31 mouse cellular contexts compared by ENCODE assay signal in genomic region chr6:137496562-137496961, GRCm38 (mm10).
DNase-seq lines count a peak whose midpoint lies in the region; ATAC-seq and TF ChIP-seq lines count a peak whose summit lies in the region.
"Had no signal": no experiment of that assay in that cellular context is flagged by ENCODE, and none has a peak within 500 bp of the region (broad histone marks: within the 10 kb centered on the region; RNA-seq: fewer than 3 reads in every experiment).

No protein-coding gene starts in this region.

- no peak overlapping the region for H3K27ac ChIP-seq in forebrain, embryonic 11.5 days (ENCODE audit: low read depth, low read length)
- H3K27ac ChIP-seq in forebrain, embryonic 10.5 days: no peak overlapping the region
- no peak overlapping the region for H3K27ac ChIP-seq in intestine, postnatal 0 days (ENCODE audit: low read depth, low read length)
- H3K27ac ChIP-seq in intestine, embryonic 15.5 days: no peak overlapping the region
- no peak overlapping the region for H3K27ac ChIP-seq in liver, embryonic 14.5 days
- H3K27ac ChIP-seq in liver, embryonic 11.5 days (ENCODE audit: low read depth, low read length): no peak overlapping the region
- no peak overlapping the region for H3K27ac ChIP-seq in hindbrain, postnatal 0 days
- H3K27ac ChIP-seq: embryonic facial prominence, embryonic 13.5 days; forebrain, embryonic 12.5 days; heart, embryonic 13.5 days; hindbrain, embryonic 15.5 days; limb, embryonic 12.5 days; macrophage; midbrain, embryonic 12.5 days; neural tube, embryonic 15.5 days had no signal

- ATAC-seq in forebrain, embryonic 11.5 days (replicated peaks; ENCODE audit: low FRiP score): 0 out of 2 replicates have a peak, but pooled peaks have one; percentile 49
- peak; percentile 24; the same call in 1 of the 2 replicates for ATAC-seq in intestine, postnatal 0 days
- ATAC-seq in intestine, embryonic 15.5 days: no peak
- ATAC-seq in liver, embryonic 14.5 days (ENCODE audit: insufficient read depth): 0 out of 2 replicates have a peak, but pooled peaks have one; percentile 15
- no peak for ATAC-seq in liver, embryonic 11.5 days (replicated peaks; ENCODE audit: low FRiP score)
- ATAC-seq in hindbrain, postnatal 0 days: peak; percentile 62; the same call in 1 of the 2 replicates
- ATAC-seq: forebrain, postnatal 0 days; intestine, embryonic 16.5 days had no signal

- H3K27me3 ChIP-seq in forebrain, embryonic 11.5 days (ENCODE audit: control insufficient read depth, insufficient read depth, low read length): no peaks in the 10 kb centered on the region
- H3K27me3 ChIP-seq in forebrain, embryonic 10.5 days (ENCODE audit: poor library complexity, severe bottlenecking): no peaks in the 10 kb centered on the region
- no peaks in the 10 kb centered on the region for H3K27me3 ChIP-seq in intestine, postnatal 0 days (replicated peaks; ENCODE audit: control insufficient read depth, insufficient read depth, low read length)
- no peaks in the 10 kb centered on the region for H3K27me3 ChIP-seq in intestine, embryonic 15.5 days (replicated peaks)
- H3K27me3 ChIP-seq in liver, embryonic 14.5 days (ENCODE audit: control insufficient read depth, insufficient read depth, low read length): no peaks in the 10 kb centered on the region
- H3K27me3 ChIP-seq in liver, embryonic 11.5 days (replicated peaks; ENCODE audit: control insufficient read depth, insufficient read depth, low read length): no peaks in the 10 kb centered on the region
- H3K27me3 ChIP-seq in hindbrain, postnatal 0 days (ENCODE audit: insufficient read depth, low read length): no peaks in the 10 kb centered on the region
- H3K27me3 ChIP-seq: embryonic facial prominence, embryonic 13.5 days; forebrain, embryonic 12.5 days; heart, embryonic 13.5 days; hindbrain, embryonic 15.5 days; limb, embryonic 12.5 days; midbrain, embryonic 12.5 days; neural tube, embryonic 15.5 days had no signal

- 95% methylated on average over 2 of the region's 2 CpGs for WGBS in forebrain, embryonic 11.5 days
- 93% methylated on average over 2 of the region's 2 CpGs for WGBS in forebrain, embryonic 10.5 days
- 96% methylated on average over 2 of the region's 2 CpGs for WGBS in intestine, postnatal 0 days
- 93% methylated on average over 2 of the region's 2 CpGs for whole genome bisulfite sequencing in intestine, embryonic 15.5 days
- 79% methylated on average over 2 of the region's 2 CpGs for WGBS in liver, embryonic 14.5 days (ENCODE audit: insufficient replicate concordance)
- 93% methylated on average over 2 of the region's 2 CpGs for WGBS in liver, embryonic 11.5 days
- WGBS in hindbrain, postnatal 0 days: 100% methylated on average over 2 of the region's 2 CpGs

- no peak for DNase-seq in forebrain, embryonic 11.5 days (ENCODE audit: low spot score)
- no peak for DNase-seq in forebrain, embryonic 10.5 days (ENCODE audit: extremely low spot score, low spot score)
- DNase-seq in liver, embryonic 14.5 days (ENCODE audit: low read depth in 3 of 3, low spot score in 3 of 3): no peak
- no peak for DNase-seq in liver, embryonic 11.5 days (ENCODE audit: low spot score)
- no peak for DNase-seq in hindbrain, postnatal 0 days (ENCODE audit: low spot score)
- DNase-seq in adrenal gland, postnatal 14 days: no peak
- DNase-seq: adrenal gland, postnatal 10 days; cerebellum, adult 11 months; cerebellum, adult 9-10 months; cerebellum, postnatal 36 days; forebrain, postnatal 0 days; heart, adult 2 months; heart, postnatal 10 days; layer of hippocampus, adult 9-11 months; liver, postnatal 0 days; lung, postnatal 10 days; spleen, adult 18-20 months; thymus, adult 18-20 months; thymus, postnatal 25 days had no signal

- no peak overlapping the region for H3K4me2 ChIP-seq in forebrain, embryonic 11.5 days (ENCODE audit: low read depth, low read length, severe bottlenecking)
- no peak overlapping the region for H3K4me2 ChIP-seq in intestine, postnatal 0 days (replicated peaks; ENCODE audit: low read depth)
- H3K4me2 ChIP-seq in intestine, embryonic 15.5 days (replicated peaks): no peak overlapping the region
- no peak overlapping the region for H3K4me2 ChIP-seq in liver, embryonic 14.5 days (ENCODE audit: low read depth)
- no peak overlapping the region for H3K4me2 ChIP-seq in liver, embryonic 11.5 days
- H3K4me2 ChIP-seq in hindbrain, postnatal 0 days (ENCODE audit: low read depth, low read length): no peak overlapping the region
- H3K4me2 ChIP-seq: embryonic facial prominence, embryonic 13.5 days; forebrain, embryonic 12.5 days; heart, embryonic 13.5 days; hindbrain, embryonic 15.5 days; limb, embryonic 12.5 days; midbrain, embryonic 12.5 days; neural tube, embryonic 15.5 days had no signal

- TF ChIP-seq CTCF in intestine, postnatal 0 days (IDR thresholded peaks at IDR 0.05; ENCODE audit: low read depth): no peak
- TF ChIP-seq CTCF in liver, embryonic 14.5 days (IDR thresholded peaks at IDR 0.05; ENCODE audit: low read depth): no peak
- TF ChIP-seq CTCF in hindbrain, postnatal 0 days (IDR thresholded peaks at IDR 0.05; ENCODE audit: low read depth): no peak

- no peaks in the 10 kb centered on the region for H3K4me1 ChIP-seq in forebrain, embryonic 11.5 days (replicated peaks; ENCODE audit: control insufficient read depth, insufficient read depth, low read length)
- 0 out of 2 replicates have a peak, but pooled peaks cover 6% of the 10 kb centered on the region for H3K4me1 ChIP-seq in forebrain, embryonic 10.5 days
- peaks cover 3% of the 10 kb centered on the region; the same call in 1 of the 2 replicates for H3K4me1 ChIP-seq in intestine, postnatal 0 days (replicated peaks; ENCODE audit: control insufficient read depth, insufficient read depth, low read length)
- no peaks in the 10 kb centered on the region for H3K4me1 ChIP-seq in intestine, embryonic 15.5 days (replicated peaks)
- H3K4me1 ChIP-seq in liver, embryonic 14.5 days (replicated peaks; ENCODE audit: control insufficient read depth in 2 of 2, insufficient read depth in 2 of 2, low read length in 1 of 2): no peaks in the 10 kb centered on the region
- H3K4me1 ChIP-seq in liver, embryonic 11.5 days (replicated peaks; ENCODE audit: control insufficient read depth, insufficient read depth, low read length): no peaks in the 10 kb centered on the region
- H3K4me1 ChIP-seq in hindbrain, postnatal 0 days (ENCODE audit: insufficient read depth, low read length): no peaks in the 10 kb centered on the region
- H3K4me1 ChIP-seq: embryonic facial prominence, embryonic 13.5 days; forebrain, embryonic 12.5 days; hindbrain, embryonic 15.5 days; limb, embryonic 12.5 days; midbrain, embryonic 12.5 days; neural tube, embryonic 15.5 days had no signal

- no peak for TF ChIP-seq EP300 in liver, embryonic 14.5 days (IDR thresholded peaks at IDR 0.05; ENCODE audit: low read depth)

- H3K9ac ChIP-seq in forebrain, embryonic 11.5 days (ENCODE audit: low read length): no peak overlapping the region
- H3K9ac ChIP-seq in intestine, postnatal 0 days (ENCODE audit: low read depth, low read length): no peak overlapping the region
- no peak overlapping the region for H3K9ac ChIP-seq in intestine, embryonic 15.5 days
- no peak overlapping the region for H3K9ac ChIP-seq in liver, embryonic 14.5 days (replicated peaks)
- H3K9ac ChIP-seq in liver, embryonic 11.5 days (ENCODE audit: low read depth, low read length): no peak overlapping the region
- no peak overlapping the region for H3K9ac ChIP-seq in hindbrain, postnatal 0 days (replicated peaks; ENCODE audit: low read length)
- H3K9ac ChIP-seq: embryonic facial prominence, embryonic 13.5 days; forebrain, embryonic 12.5 days; forebrain, postnatal 0 days; heart, embryonic 13.5 days; hindbrain, embryonic 15.5 days; limb, embryonic 12.5 days; liver, postnatal 0 days; midbrain, embryonic 12.5 days; neural tube, embryonic 15.5 days had no signal

- H3K9me3 ChIP-seq in forebrain, embryonic 11.5 days (ENCODE audit: control insufficient read depth, low read length): no peaks in the 10 kb centered on the region
- H3K9me3 ChIP-seq in forebrain, embryonic 10.5 days: no peaks in the 10 kb centered on the region
- no peaks in the 10 kb centered on the region for H3K9me3 ChIP-seq in intestine, postnatal 0 days (ENCODE audit: control insufficient read depth)
- no peaks in the 10 kb centered on the region for H3K9me3 ChIP-seq in intestine, embryonic 15.5 days
- no peaks in the 10 kb centered on the region for H3K9me3 ChIP-seq in liver, embryonic 14.5 days (ENCODE audit: control insufficient read depth, low read length)
- no peaks in the 10 kb centered on the region for H3K9me3 ChIP-seq in liver, embryonic 11.5 days (ENCODE audit: control insufficient read depth, low read length)
- H3K9me3 ChIP-seq in hindbrain, postnatal 0 days (ENCODE audit: low read length): no peaks in the 10 kb centered on the region
- H3K9me3 ChIP-seq: embryonic facial prominence, embryonic 13.5 days; forebrain, embryonic 12.5 days; heart, embryonic 13.5 days; hindbrain, embryonic 15.5 days; limb, embryonic 12.5 days; midbrain, embryonic 12.5 days; neural tube, embryonic 15.5 days had no signal

- H3K4me3 ChIP-seq in forebrain, embryonic 11.5 days (ENCODE audit: low read depth, low read length): no peak overlapping the region
- no peak overlapping the region for H3K4me3 ChIP-seq in forebrain, embryonic 10.5 days
- no peak overlapping the region for H3K4me3 ChIP-seq in intestine, postnatal 0 days (ENCODE audit: low read depth, low read length)
- H3K4me3 ChIP-seq in intestine, embryonic 15.5 days (replicated peaks): no peak overlapping the region
- H3K4me3 ChIP-seq in liver, embryonic 14.5 days (ENCODE audit: insufficient read depth in 1 of 2, low read depth in 2 of 2, low read length in 2 of 2): no peak overlapping the region
- H3K4me3 ChIP-seq in liver, embryonic 11.5 days (ENCODE audit: low read depth, low read length): no peak overlapping the region
- no peak overlapping the region for H3K4me3 ChIP-seq in hindbrain, postnatal 0 days (ENCODE audit: low read length)
- H3K4me3 ChIP-seq: embryonic facial prominence, embryonic 13.5 days; forebrain, embryonic 12.5 days; heart, adult 2 months; heart, embryonic 13.5 days; hindbrain, embryonic 15.5 days; limb, embryonic 12.5 days; midbrain, embryonic 12.5 days; neural tube, embryonic 15.5 days had no signal

- no peaks in the 10 kb centered on the region for H3K36me3 ChIP-seq in forebrain, embryonic 11.5 days (ENCODE audit: control insufficient read depth, insufficient read depth, low read length)
- H3K36me3 ChIP-seq in forebrain, embryonic 10.5 days (replicated peaks): no peaks in the 10 kb centered on the region
- peaks cover 72% of the 10 kb centered on the region for H3K36me3 ChIP-seq in intestine, postnatal 0 days (ENCODE audit: control insufficient read depth, insufficient read depth)
- 0 out of 2 replicates have a peak, but pooled peaks cover 6% of the 10 kb centered on the region for H3K36me3 ChIP-seq in intestine, embryonic 15.5 days
- no peaks in the 10 kb centered on the region for H3K36me3 ChIP-seq in liver, embryonic 14.5 days (replicated peaks; ENCODE audit: control insufficient read depth, insufficient read depth, low read depth)
- H3K36me3 ChIP-seq in liver, embryonic 11.5 days (ENCODE audit: control insufficient read depth, insufficient read depth, low read length): no peaks in the 10 kb centered on the region
- H3K36me3 ChIP-seq in hindbrain, postnatal 0 days (ENCODE audit: insufficient read depth, low read length): no peaks in the 10 kb centered on the region; the same call in 1 of the 2 replicates
- H3K36me3 ChIP-seq: forebrain, embryonic 12.5 days; G1E; hindbrain, embryonic 15.5 days; limb, embryonic 12.5 days; midbrain, embryonic 12.5 days; neural tube, embryonic 15.5 days had no signal

Comparison
In these comparisons a context has a peak if more than half of its experiments do, and no peak if none do; other contexts are left out.
1. ATAC-seq: peak in forebrain, embryonic 11.5 days (single experiment), intestine, postnatal 0 days (single experiment), liver, embryonic 14.5 days (single experiment) and hindbrain, postnatal 0 days (single experiment); none in intestine, embryonic 15.5 days (single experiment) and liver, embryonic 11.5 days (single experiment).